Mouse (Mus musculus) forebrain, embryonic 13.5 days (tissue): ENCODE data around the gene Foxn3. TPM values are rescaled to one million over a fixed set of nuclear protein-coding genes. Genes with fewer than 3 reads are reported as not detected.

Experiments
- ATAC-seq: fragments of 200-750 bp; cut with Nextera tagmentation; 2 replicates; pipeline ENCODE4 v1.8.0; 2017
- H3K27ac ChIP-seq: fragments of 300-500 bp; sonication (generic); 2 replicates; pipeline ENCODE4 v1.5.1; 2015; ENCODE audit warnings: inconsistent platforms, mild to moderate bottlenecking, moderate library complexity
- H3K27me3 ChIP-seq: fragments of 300-500 bp; sonication (generic); 2 replicates; pipeline ENCODE4 v1.6.1; 2015; ENCODE audit warnings: mild to moderate bottlenecking, inconsistent platforms
- H3K36me3 ChIP-seq: fragments of 300-500 bp; sonication (generic); 2 replicates; pipeline ENCODE4 v1.6.1; 2015; ENCODE audit warnings: mild to moderate bottlenecking, inconsistent platforms; ENCODE audit not compliant: poor library complexity, severe bottlenecking
- H3K4me1 ChIP-seq: fragments of 300-500 bp; sonication (generic); 2 replicates; pipeline ENCODE4 v1.6.1; 2015; ENCODE audit warnings: inconsistent platforms
- H3K4me2 ChIP-seq: fragments of 300-500 bp; sonication (generic); 2 replicates; pipeline ENCODE4 v1.6.1; 2015; ENCODE audit warnings: inconsistent platforms, mild to moderate bottlenecking, moderate library complexity
- H3K4me3 ChIP-seq: fragments of 300-500 bp; sonication (generic); 2 replicates; pipeline ENCODE4 v1.5.1; 2015; ENCODE audit warnings: mild to moderate bottlenecking, inconsistent platforms
- H3K9ac ChIP-seq: fragments of 300-500 bp; sonication (generic); 2 replicates; pipeline ENCODE4 v1.6.1; 2015; ENCODE audit warnings: mild to moderate bottlenecking, inconsistent platforms
- H3K9me3 ChIP-seq: fragments of 300-500 bp; sonication (generic); replicated peaks from 2 replicates; pipeline ENCODE4 v1.6.1; 2016; ENCODE audit warnings: inconsistent platforms
- WGBS: fragments of 180-500 bp; shearing (Covaris S2); methylation state at CpG from one replicate; pipeline ENCODE4 v1.1.7; 2015; 5-methylcytosine and 5-hydroxymethylcytosine counted together
- polyA plus RNA-seq: library from polyadenylated mRNA; unstranded; fragments of >200 nt; fragmentation: Nextera tagmentation; extraction: Ambion mirVana; gene quantifications from 2 replicates; pipeline ENCODE4 v1.2.1, GENCODE M21; 2015

Gene Foxn3
- polyA plus RNA-seq, 1 experiment from 2014 or later = 83.5 TPM

DNA sequence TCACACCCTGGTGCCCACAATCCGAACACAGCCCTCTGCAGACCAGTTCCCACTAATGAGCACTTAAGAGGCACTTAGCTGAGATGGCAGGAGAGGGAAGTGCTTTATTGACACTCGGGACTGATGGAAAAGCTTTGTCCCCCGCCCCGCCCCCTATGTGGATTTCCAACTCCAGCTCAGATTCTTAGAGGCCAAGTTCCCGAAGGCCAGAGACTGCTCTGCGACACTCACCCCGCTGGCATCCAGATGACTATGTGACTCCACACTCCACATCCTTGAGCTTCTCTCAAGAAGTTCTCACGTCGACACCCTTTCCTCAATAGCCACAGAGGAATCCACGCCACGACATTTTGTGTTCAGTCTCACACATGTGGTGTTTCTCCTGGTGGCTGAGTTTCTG is 295.6 kb downstream of the Foxn3 start:
- no peaks in the 10 kb centered on the region for H3K9me3 ChIP-seq
- no peaks in the 10 kb centered on the region for H3K27me3 ChIP-seq
- H3K9ac ChIP-seq = no peak overlapping the region
- ATAC-seq = no peak; the same call in 1 of the 2 replicates
- no peak overlapping the region for H3K4me3 ChIP-seq
- peaks cover 53% of the 10 kb centered on the region for H3K4me1 ChIP-seq
- H3K4me2 ChIP-seq = no peak overlapping the region
- H3K27ac ChIP-seq = no peak overlapping the region
- 73% methylated on average over 11 of the region's 11 CpGs for WGBS
- 0 out of 2 replicates have a peak, but pooled peaks cover 4% of the 10 kb centered on the region for H3K36me3 ChIP-seq

DNA sequence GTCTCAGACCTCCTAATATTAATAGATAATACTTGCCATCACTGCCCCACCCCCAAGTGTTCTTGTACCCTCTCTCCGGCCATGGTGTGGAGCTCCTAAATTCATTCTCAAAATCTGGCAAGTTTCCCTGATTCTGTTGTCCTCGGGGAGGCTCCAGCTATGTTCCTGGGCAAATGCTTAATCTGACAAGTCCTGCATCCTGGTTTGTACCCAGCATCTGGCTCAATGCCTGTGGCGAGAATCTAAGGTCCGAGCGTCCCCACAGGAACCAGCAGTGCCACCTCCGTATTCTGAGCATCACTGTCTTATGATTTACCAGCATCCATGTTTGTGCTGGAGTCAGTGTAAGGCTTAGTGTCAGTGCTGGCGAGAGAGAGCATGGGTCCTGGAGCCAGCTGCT is 296.9 kb downstream of the Foxn3 start:
- Histone ChIP-seq H3K36me3 (0 out of 2 replicates have a peak, but pooled peaks cover 4% of the 10 kb centered on the region), H3K27me3 (no peaks in the 10 kb centered on the region), H3K4me2 (no peak overlapping the region), H3K27ac (no peak overlapping the region), H3K9ac (no peak overlapping the region), H3K4me3 (no peak overlapping the region), H3K9me3 (no peaks in the 10 kb centered on the region), H3K4me1 (peaks cover 61% of the 10 kb centered on the region)
- ATAC-seq = no peak
- WGBS = 81% methylated on average over 7 of the region's 7 CpGs

DNA sequence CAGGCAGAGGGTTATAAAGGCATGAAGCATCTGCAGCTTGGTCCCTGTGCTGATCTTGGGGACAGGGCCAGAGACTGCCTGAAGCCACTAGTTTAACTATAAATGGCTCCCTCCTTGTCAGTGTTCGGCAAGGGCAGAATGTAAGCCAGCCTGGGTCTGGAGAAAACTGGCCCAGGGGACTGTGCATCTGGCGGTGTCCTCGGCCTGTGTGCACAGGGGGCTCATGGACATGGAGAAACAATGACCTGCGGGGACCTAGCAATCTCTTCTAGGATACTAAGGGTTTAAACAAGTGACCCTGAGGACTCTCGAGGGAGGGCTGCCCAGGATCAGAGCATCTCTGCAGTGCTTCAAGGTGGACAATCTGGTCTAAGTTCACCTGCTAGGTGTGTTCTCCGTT is 297.6 kb downstream of the Foxn3 start:
- H3K4me1 ChIP-seq = peaks cover 62% of the 10 kb centered on the region
- 0 out of 2 replicates have a peak, but pooled peaks cover 4% of the 10 kb centered on the region for H3K36me3 ChIP-seq
- no peaks in the 10 kb centered on the region for H3K27me3 ChIP-seq
- H3K9me3 ChIP-seq = no peaks in the 10 kb centered on the region
- WGBS = 89% methylated on average over 6 of the region's 6 CpGs
- H3K27ac ChIP-seq = no peak overlapping the region
- H3K4me3 ChIP-seq = no peak overlapping the region
- ATAC-seq = no peak
- H3K9ac ChIP-seq = no peak overlapping the region
- no peak overlapping the region for H3K4me2 ChIP-seq

DNA sequence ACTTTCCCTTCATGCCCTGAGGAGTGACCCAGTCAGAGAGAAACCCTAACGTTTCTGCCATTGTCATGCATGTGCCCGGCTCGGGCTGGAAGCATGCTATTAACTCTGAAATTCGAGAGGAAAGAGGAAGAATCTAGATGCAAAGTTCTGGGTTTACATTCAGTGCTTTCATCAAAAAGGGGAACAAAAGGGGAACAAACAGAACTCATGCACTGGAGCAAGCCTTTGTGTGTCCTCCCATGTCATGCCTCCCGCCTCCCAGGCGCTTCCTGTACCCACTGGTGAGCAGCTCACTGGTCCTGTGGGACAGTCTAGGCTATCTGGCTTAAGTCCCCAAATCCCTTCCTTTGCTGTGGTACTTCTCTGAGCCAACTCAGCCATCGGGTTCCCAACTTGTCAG is 299.0 kb downstream of the Foxn3 start:
- Histone ChIP-seq H3K4me3 (no peak overlapping the region), H3K4me1 (peaks cover 64% of the 10 kb centered on the region), H3K4me2 (no peak overlapping the region), H3K36me3 (0 out of 2 replicates have a peak, but pooled peaks cover 4% of the 10 kb centered on the region), H3K9ac (no peak overlapping the region), H3K9me3 (no peaks in the 10 kb centered on the region), H3K27ac (no peak overlapping the region), H3K27me3 (no peaks in the 10 kb centered on the region)
- no peak for ATAC-seq
- WGBS = 63% methylated on average over 7 of the region's 7 CpGs

DNA sequence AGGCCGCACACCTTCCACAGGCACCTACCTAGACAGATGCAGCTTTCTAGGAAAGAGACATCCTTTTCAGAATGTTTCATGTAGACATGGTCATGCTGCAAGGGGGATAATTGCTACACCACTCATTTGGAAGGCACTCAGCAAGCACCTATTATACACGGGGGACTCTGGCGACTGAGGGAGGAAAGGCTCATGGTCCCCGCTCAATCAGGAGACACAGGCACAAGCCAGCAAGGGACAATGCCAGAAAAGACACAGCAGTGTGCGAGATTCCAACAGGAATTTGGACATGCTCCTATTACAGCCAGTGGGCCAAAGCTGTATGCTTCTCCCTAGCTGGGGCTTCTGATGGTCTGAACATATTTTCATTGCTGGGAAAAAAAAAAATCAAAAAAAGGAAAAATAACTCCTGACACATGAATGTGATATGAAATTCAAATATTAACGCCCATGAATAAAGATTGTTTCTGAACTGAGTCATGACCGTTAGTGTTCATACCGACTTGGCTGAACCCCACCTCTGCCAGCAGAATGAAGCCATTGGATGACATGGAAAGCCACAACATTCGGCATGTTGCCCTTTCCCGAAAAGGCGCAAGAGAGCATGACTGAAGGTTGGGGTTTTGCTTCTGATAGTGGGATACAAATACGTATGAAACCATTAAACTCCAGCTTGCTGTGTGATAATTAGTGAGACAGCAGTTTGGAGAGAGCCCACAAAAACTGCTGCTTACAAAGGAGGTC is 299.6 kb downstream of the Foxn3 start:
- 76% methylated on average over 12 of the region's 12 CpGs for WGBS
- no peak for ATAC-seq
- H3K27me3 ChIP-seq = no peaks in the 10 kb centered on the region
- no peaks in the 10 kb centered on the region for H3K9me3 ChIP-seq
- no peak overlapping the region for H3K27ac ChIP-seq
- no peak overlapping the region for H3K4me2 ChIP-seq
- H3K4me3 ChIP-seq = no peak overlapping the region
- H3K36me3 ChIP-seq = 0 out of 2 replicates have a peak, but pooled peaks cover 4% of the 10 kb centered on the region
- H3K4me1 ChIP-seq = peaks cover 63% of the 10 kb centered on the region
- H3K9ac ChIP-seq = no peak overlapping the region

DNA sequence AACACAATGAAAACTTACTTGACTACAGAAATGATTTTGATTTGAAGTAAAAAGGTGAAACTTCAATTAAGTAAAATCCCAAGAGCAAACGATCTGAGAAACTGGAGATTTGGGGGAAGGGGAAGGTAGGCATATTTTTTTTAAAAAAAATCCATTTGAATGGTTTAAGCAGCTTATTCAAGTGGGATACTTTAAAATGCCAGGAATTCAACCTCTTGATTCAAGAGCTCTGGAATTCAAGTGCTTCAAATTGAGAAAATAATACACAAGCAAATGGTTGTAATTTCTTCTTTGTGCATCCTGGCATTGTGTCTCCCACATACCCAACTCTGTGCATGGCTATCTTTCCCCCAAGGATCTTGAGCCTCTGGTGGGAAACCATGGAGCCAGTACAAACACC is 300.5 kb downstream of the Foxn3 start:
- no peak overlapping the region for H3K9ac ChIP-seq
- 63% methylated on average over 1 of the region's 1 CpGs for WGBS
- no peaks in the 10 kb centered on the region for H3K27me3 ChIP-seq
- no peak overlapping the region for H3K4me2 ChIP-seq
- no peak for ATAC-seq
- H3K36me3 ChIP-seq = 0 out of 2 replicates have a peak, but pooled peaks cover 4% of the 10 kb centered on the region
- no peak overlapping the region for H3K4me3 ChIP-seq
- no peak overlapping the region for H3K27ac ChIP-seq
- peaks cover 68% of the 10 kb centered on the region for H3K4me1 ChIP-seq
- H3K9me3 ChIP-seq = no peaks in the 10 kb centered on the region

DNA sequence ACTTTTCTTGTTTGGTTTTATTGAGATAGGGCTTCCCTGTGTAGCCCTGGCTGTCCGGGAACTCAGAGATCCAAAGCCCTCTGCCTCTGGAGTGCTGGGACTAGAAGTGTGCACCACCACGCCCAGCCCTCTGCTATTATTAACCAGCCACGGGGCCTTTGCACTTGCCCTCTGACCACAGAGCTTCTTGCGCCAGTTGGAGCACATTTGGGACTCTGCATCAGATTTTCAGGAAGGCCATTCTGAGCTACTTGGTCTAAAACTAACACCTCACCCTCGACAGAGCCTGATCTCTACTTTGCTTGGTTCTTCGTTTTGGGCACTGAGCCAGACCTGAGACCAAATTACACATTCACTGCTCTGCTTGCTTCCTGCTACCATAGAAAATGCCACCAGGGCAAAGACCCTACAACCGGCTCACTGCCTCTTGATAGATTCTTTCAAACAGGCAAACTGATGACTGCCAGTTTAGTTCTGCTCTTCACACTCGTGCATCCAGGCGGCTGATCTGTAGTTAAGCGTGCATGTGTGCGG is 301.2 kb downstream of the Foxn3 start:
- no peak overlapping the region for H3K4me2 ChIP-seq
- H3K36me3 ChIP-seq = 0 out of 2 replicates have a peak, but pooled peaks cover 4% of the 10 kb centered on the region
- H3K27ac ChIP-seq = no peak overlapping the region
- no peaks in the 10 kb centered on the region for H3K9me3 ChIP-seq
- no peak overlapping the region for H3K9ac ChIP-seq
- WGBS = 81% methylated on average over 11 of the region's 11 CpGs
- no peak overlapping the region for H3K4me3 ChIP-seq
- H3K4me1 ChIP-seq = peaks cover 67% of the 10 kb centered on the region
- no peaks in the 10 kb centered on the region for H3K27me3 ChIP-seq
- no peak for ATAC-seq

DNA sequence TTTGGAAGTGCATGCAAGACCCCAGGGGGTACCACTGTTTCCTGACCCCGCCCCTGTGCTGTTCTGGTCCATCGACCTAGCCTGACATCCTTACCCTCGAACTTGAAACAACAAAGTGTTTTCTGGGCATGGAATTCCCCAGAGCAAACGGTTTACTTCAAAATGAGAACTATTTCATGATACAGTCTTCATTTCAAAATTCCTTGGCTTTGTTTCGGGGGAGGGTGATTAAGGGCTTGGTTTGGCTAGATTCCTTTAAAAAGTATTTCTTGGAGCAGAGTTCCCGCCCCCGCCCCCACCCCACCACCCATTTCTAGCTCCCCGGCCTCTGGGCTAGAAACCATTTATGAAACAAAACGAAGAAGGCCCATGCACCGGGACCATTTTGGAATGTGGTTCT is 303.2 kb downstream of the Foxn3 start:
- no peak overlapping the region for H3K27ac ChIP-seq
- 85% methylated on average over 10 of the region's 10 CpGs for WGBS
- no peaks in the 10 kb centered on the region for H3K9me3 ChIP-seq
- no peak overlapping the region for H3K9ac ChIP-seq
- H3K36me3 ChIP-seq = 0 out of 2 replicates have a peak, but pooled peaks cover 3% of the 10 kb centered on the region
- no peaks in the 10 kb centered on the region for H3K27me3 ChIP-seq
- H3K4me3 ChIP-seq = no peak overlapping the region
- no peak overlapping the region for H3K4me2 ChIP-seq
- H3K4me1 ChIP-seq = peaks cover 61% of the 10 kb centered on the region
- ATAC-seq = no peak

DNA sequence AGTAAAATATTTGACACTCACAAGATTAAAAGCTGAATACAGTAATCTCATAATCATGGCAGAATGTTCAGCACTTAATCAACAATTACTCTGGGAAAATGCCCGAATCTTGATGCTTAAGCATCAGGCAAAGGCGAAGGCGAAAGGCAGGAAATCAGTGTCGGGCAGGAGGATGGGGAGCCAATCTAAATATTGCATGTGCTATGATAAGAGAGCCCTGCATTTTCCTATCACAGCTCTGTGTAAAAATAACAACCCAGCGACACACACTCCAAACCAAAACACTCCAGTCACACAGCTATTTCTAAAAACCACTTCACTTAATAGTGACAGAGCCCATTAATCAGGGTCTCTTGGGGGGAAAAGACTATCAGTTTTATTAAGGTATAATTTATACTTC is 305.8 kb downstream of the Foxn3 start:
- 82% methylated on average over 5 of the region's 5 CpGs for WGBS
- ATAC-seq = no peak
- no peak overlapping the region for H3K4me2 ChIP-seq
- no peaks in the 10 kb centered on the region for H3K9me3 ChIP-seq
- H3K36me3 ChIP-seq = no peaks in the 10 kb centered on the region
- H3K9ac ChIP-seq = no peak overlapping the region
- H3K27ac ChIP-seq = no peak overlapping the region; the same call in 1 of the 2 replicates
- no peaks in the 10 kb centered on the region for H3K27me3 ChIP-seq
- H3K4me3 ChIP-seq = no peak overlapping the region
- peaks cover 59% of the 10 kb centered on the region for H3K4me1 ChIP-seq

DNA sequence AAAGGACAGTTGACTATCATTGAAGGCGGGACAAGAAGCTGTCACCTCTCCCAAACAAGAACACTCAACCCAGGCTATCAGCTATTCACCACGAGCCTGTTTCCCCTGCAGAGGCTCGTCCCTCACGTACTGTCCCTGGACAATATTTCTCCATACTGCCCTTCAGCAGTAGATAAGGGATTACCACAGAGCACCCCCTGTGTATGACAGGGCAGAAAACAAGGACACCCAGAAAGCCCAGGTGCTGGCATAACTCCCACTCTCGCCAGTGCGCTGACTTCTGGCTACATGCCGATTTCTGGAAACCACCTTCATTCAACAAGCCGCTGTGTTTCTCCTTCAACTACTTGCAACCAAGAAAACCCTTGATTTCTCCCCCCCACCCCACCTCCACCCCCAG is 306.4 kb downstream of the Foxn3 start:
- no peaks in the 10 kb centered on the region for H3K36me3 ChIP-seq
- WGBS = 93% methylated on average over 8 of the region's 8 CpGs
- no peak overlapping the region for H3K4me2 ChIP-seq
- peaks cover 53% of the 10 kb centered on the region for H3K4me1 ChIP-seq
- H3K4me3 ChIP-seq = no peak overlapping the region
- H3K27ac ChIP-seq = no peak overlapping the region
- no peak overlapping the region for H3K9ac ChIP-seq
- no peak for ATAC-seq
- no peaks in the 10 kb centered on the region for H3K9me3 ChIP-seq
- no peaks in the 10 kb centered on the region for H3K27me3 ChIP-seq

DNA sequence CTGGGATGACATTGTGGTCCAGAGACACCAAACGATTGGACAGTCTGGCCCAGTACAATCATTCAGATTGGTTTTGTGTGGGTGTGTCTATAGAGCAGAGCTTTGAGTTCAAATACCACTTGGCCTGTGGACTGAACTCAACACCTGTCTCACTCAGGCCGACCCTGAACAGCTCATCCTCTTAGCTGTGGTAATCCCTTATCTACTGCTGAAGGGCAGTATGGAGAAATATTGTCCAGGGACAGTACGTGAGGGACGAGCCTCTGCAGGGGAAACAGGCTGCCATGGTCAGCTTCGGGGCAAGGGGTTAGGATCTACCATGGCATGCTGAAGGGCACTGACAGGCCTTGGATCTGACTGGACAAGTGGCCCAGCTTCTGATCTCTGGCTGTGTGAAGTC is 306.9 kb downstream of the Foxn3 start:
- no peak overlapping the region for H3K27ac ChIP-seq
- no peaks in the 10 kb centered on the region for H3K36me3 ChIP-seq
- no peaks in the 10 kb centered on the region for H3K9me3 ChIP-seq
- H3K9ac ChIP-seq = no peak overlapping the region
- H3K4me1 ChIP-seq = peaks cover 51% of the 10 kb centered on the region
- WGBS = 91% methylated on average over 5 of the region's 5 CpGs
- no peaks in the 10 kb centered on the region for H3K27me3 ChIP-seq
- H3K4me2 ChIP-seq = no peak overlapping the region
- no peak overlapping the region for H3K4me3 ChIP-seq
- no peak for ATAC-seq

DNA sequence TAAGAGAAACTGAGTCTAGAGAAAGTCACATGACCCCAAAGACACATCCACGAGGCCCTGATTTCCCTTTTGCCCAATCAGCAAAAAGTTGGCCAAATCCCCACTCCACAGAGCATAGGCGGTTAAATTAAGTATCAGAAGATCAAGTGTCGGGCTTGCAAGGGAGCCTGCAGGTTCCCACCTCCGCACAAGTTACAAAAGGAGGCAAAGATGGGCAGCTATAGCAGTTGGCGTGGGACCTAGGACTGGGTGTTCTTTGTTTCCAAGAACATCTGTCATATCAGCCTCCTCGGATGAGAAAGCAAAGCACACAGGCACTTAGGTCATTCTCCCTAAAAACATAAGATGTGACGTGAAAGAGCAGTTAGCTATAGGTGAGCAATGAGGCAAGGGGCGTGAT is 308.9 kb downstream of the Foxn3 start:
- Histone ChIP-seq H3K4me2 (no peak overlapping the region), H3K27ac (no peak overlapping the region), H3K4me1 (peaks cover 42% of the 10 kb centered on the region), H3K36me3 (no peaks in the 10 kb centered on the region), H3K9me3 (no peaks in the 10 kb centered on the region), H3K4me3 (no peak overlapping the region), H3K27me3 (no peaks in the 10 kb centered on the region), H3K9ac (no peak overlapping the region)
- 85% methylated on average over 8 of the region's 8 CpGs for WGBS
- no peak for ATAC-seq
